8 mouse cellular contexts compared by ENCODE assay signal in genomic region chr10:40882333-40882732, GRCm38 (mm10). TPM values are rescaled to one million over a fixed set of nuclear protein-coding genes. Genes with fewer than 3 reads are reported as not detected.
A peak's percentile ranks its signal among the peaks of the same experiment; 100 is the strongest.
DNase-seq lines count a peak whose midpoint lies in the region; ATAC-seq and TF ChIP-seq lines count a peak whose summit lies in the region.

No protein-coding gene starts in this region.

- peak overlapping the region; percentile 97 for H3K4me2 ChIP-seq in heart, embryonic 15.5 days
- peak overlapping the region; percentile 95 for H3K4me2 ChIP-seq in lung, postnatal 0 days (replicated peaks; ENCODE audit: low read depth, low read length)

- H3K4me1 ChIP-seq in ES-Bruce4 (ENCODE audit: control insufficient read depth, insufficient read depth, low read length), result no peaks in the 10 kb centered on the region
- H3K4me1 ChIP-seq in heart, embryonic 15.5 days (replicated peaks), result peaks cover 35% of the 10 kb centered on the region
- H3K4me1 ChIP-seq in lung, postnatal 0 days (ENCODE audit: insufficient read depth, low read depth, low read length), result no peaks in the 10 kb centered on the region

- no peak for TF ChIP-seq POLR2A in ES-Bruce4 (IDR thresholded peaks at IDR 0.05; ENCODE audit: insufficient read depth, low read length)

- H3K9ac ChIP-seq in ES-Bruce4 (ENCODE audit: low read depth, poor library complexity, severe bottlenecking), result peak overlapping the region; percentile 76
- peak overlapping the region; percentile 81 for H3K9ac ChIP-seq in heart, embryonic 15.5 days
- H3K9ac ChIP-seq in lung, postnatal 0 days (replicated peaks; ENCODE audit: low read depth), result peak overlapping the region; percentile 89

- no peak for TF ChIP-seq EP300 in ES-Bruce4 (IDR thresholded peaks at IDR 0.05; ENCODE audit: insufficient read depth, low read depth, low read length)
- TF ChIP-seq EP300 in lung, postnatal 0 days (IDR thresholded peaks at IDR 0.05), result no peak

- H3K27me3 ChIP-seq in ES-Bruce4 (ENCODE audit: control insufficient read depth, insufficient read depth, low read length, poor library complexity, severe bottlenecking), result no peaks in the 10 kb centered on the region
- H3K27me3 ChIP-seq in heart, embryonic 15.5 days, result no peaks in the 10 kb centered on the region
- no peaks in the 10 kb centered on the region for H3K27me3 ChIP-seq in lung, postnatal 0 days (replicated peaks; ENCODE audit: insufficient read depth, low read length)

- WGBS in heart, embryonic 15.5 days, result 11% methylated on average over 9 of the region's 9 CpGs
- WGBS in lung, postnatal 0 days, result 12% methylated on average over 9 of the region's 9 CpGs

- H3K9me3 ChIP-seq in ES-Bruce4 (replicated peaks; ENCODE audit: control insufficient read depth, insufficient read depth, low read length, poor library complexity, severe bottlenecking), result no peaks in the 10 kb centered on the region
- H3K9me3 ChIP-seq in heart, embryonic 15.5 days (replicated peaks), result no peaks in the 10 kb centered on the region
- H3K9me3 ChIP-seq in lung, postnatal 0 days (ENCODE audit: low read length), result no peaks in the 10 kb centered on the region

- H3K27ac ChIP-seq in ES-Bruce4 (ENCODE audit: insufficient read depth, low read length), result no peak overlapping the region
- H3K27ac ChIP-seq in heart, embryonic 15.5 days, result peak overlapping the region; percentile 82
- peak overlapping the region; percentile 77 for H3K27ac ChIP-seq in lung, postnatal 0 days (ENCODE audit: low read length)

- peak overlapping the region; percentile 98 for H3K4me3 ChIP-seq in ES-Bruce4 (ENCODE audit: low read depth, low read length)
- H3K4me3 ChIP-seq in heart, embryonic 15.5 days, result peak overlapping the region; percentile 88
- peak overlapping the region; percentile 89 for H3K4me3 ChIP-seq in lung, postnatal 0 days (ENCODE audit: low read depth, low read length)

- no peak for TF ChIP-seq CTCF in ES-Bruce4 (IDR thresholded peaks at IDR 0.05; ENCODE audit: low read depth, low read length)
- no peak for TF ChIP-seq CTCF in lung, postnatal 0 days (IDR thresholded peaks at IDR 0.05)

- no peak for ATAC-seq in heart, embryonic 15.5 days (replicated peaks; ENCODE audit: insufficient number of reproducible peaks, insufficient read depth, low FRiP score, low read depth)
- no peak for ATAC-seq in lung, postnatal 0 days

- no peaks in the 10 kb centered on the region for H3K36me3 ChIP-seq in ES-Bruce4 (ENCODE audit: control insufficient read depth, insufficient read depth, low read length, poor library complexity, severe bottlenecking)
- H3K36me3 ChIP-seq in heart, embryonic 15.5 days, result no peaks in the 10 kb centered on the region
- no peaks in the 10 kb centered on the region for H3K36me3 ChIP-seq in lung, postnatal 0 days (ENCODE audit: insufficient read depth, low read length)

- DNase-seq in adrenal gland, postnatal 10 days, result peak; percentile 19
- no peak for DNase-seq in adrenal gland, postnatal 25 days
- DNase-seq in lung, postnatal 0 days (ENCODE audit: low spot score), result peak; percentile 62
- DNase-seq in right cerebral cortex, postnatal 14 days, result no peak
- DNase-seq in embryo, embryonic 10.5 days (ENCODE audit: low spot score), result no peak
- no peak for DNase-seq in kidney, adult 9 months

RNA-seq across cellular contexts. Expression of gene Cdc40, which starts 0.8 kb away (rescaled TPM):
- total RNA-seq in adrenal gland, postnatal 10 days (2021), result 10 to 100 TPM; 23.3 to 26.7 TPM
- 28.2 and 33.9 TPM in 2 replicates for total RNA-seq in adrenal gland, postnatal 25 days (2021)
- polyA plus RNA-seq in ES-Bruce4 (2011; ENCODE audit: insufficient read depth, insufficient read length, low read depth, missing spikeins), result 47.4 and 49.8 TPM in 2 replicates
- polyA plus RNA-seq in heart, embryonic 15.5 days (2015; fragmentation: Nextera tagmentation; extraction: Ambion mirVana), result 22.0 and 25.0 TPM in 2 replicates
- 16.4 and 17.4 TPM in 2 replicates for polyA plus RNA-seq in lung, postnatal 0 days (2015; fragmentation: Nextera tagmentation; extraction: Ambion mirVana)

RNA-seq across cellular contexts. Expression of gene Wasf1, which starts 0.9 kb away (rescaled TPM):
- total RNA-seq in adrenal gland, postnatal 10 days (2021), result 1 to 10 TPM; 5.5 to 6.7 TPM
- total RNA-seq in adrenal gland, postnatal 25 days (2021), result 6.6 and 8.6 TPM in 2 replicates
- 47.3 and 52.0 TPM in 2 replicates for polyA plus RNA-seq in ES-Bruce4 (2011; ENCODE audit: insufficient read depth, insufficient read length, low read depth, missing spikeins)
- 9.6 and 10.5 TPM in 2 replicates for polyA plus RNA-seq in heart, embryonic 15.5 days (2015; fragmentation: Nextera tagmentation; extraction: Ambion mirVana)
- 2.1 and 2.2 TPM in 2 replicates for polyA plus RNA-seq in lung, postnatal 0 days (2015; fragmentation: Nextera tagmentation; extraction: Ambion mirVana)

Comparison
In these comparisons a context has a peak if more than half of its experiments do, and no peak if none do; other contexts are left out.
1. DNase-seq: peak in adrenal gland, postnatal 10 days (single experiment) and lung, postnatal 0 days (single experiment); none in adrenal gland, postnatal 25 days (single experiment), right cerebral cortex, postnatal 14 days (single experiment), embryo, embryonic 10.5 days (single experiment) and kidney, adult 9 months (single experiment).
2. Peak in every context shown above with its lines, with median percentiles within 50 percentile points of each other: H3K4me3 ChIP-seq and H3K9ac ChIP-seq.